Mouse (Mus musculus) CH12.LX (cell line): ENCODE results near the gene E030018B13Rik. TPM values are rescaled to one million over a fixed set of nuclear protein-coding genes. Genes with fewer than 3 reads are reported as not detected.

Experiments used
- DNase-seq: peaks from one replicate; pipeline ENCODE4 v3.0.0-alpha.2; 2013; ENCODE audit errors: extremely low read depth
- H3K27ac ChIP-seq: 2 replicates; pipeline ENCODE4 v1.5.1; 2012; ENCODE audit warnings: low read depth, mild to moderate bottlenecking, control low read depth, moderate library complexity; ENCODE audit not compliant: insufficient read depth
- H3K27me3 ChIP-seq: replicated peaks from 2 replicates; pipeline ENCODE3; 2012; ENCODE audit warnings: inconsistent platforms
- H3K36me3 ChIP-seq, 2 experiments: replicated peaks in 1 of 2; 2 replicates each; pipeline versions ENCODE3 to v1.6.1; 2012; ENCODE audit warnings: inconsistent platforms in 1 of 2, low read length in 1 of 2, mild to moderate bottlenecking in 1 of 2, mixed read lengths in 1 of 2, moderate library complexity in 1 of 2; ENCODE audit not compliant: control insufficient read depth in 1 of 2, insufficient read depth in 1 of 2
- H3K4me1 ChIP-seq, 2 experiments: 2 replicates each; pipeline ENCODE4 v1.6.1; 2012; ENCODE audit warnings: inconsistent platforms in 1 of 2, moderate library complexity in 1 of 2; ENCODE audit not compliant: insufficient read depth in 2 of 2, control insufficient read depth in 1 of 2
- H3K4me2 ChIP-seq: 2 replicates; pipeline ENCODE4 v1.6.1; 2012; ENCODE audit warnings: low read depth, mild to moderate bottlenecking, control low read depth; ENCODE audit not compliant: poor library complexity, insufficient read depth, severe bottlenecking
- H3K4me3 ChIP-seq, 3 experiments: fragments of 150-350 bp in 1 of 3; sonication (generic) in 1 of 3; replicated peaks in 1 of 3; 2 replicates each; pipeline versions ENCODE3 to v1.5.1; 2011 to 2012; ENCODE audit warnings: low read depth in 2 of 3, low read length in 2 of 3, mild to moderate bottlenecking in 2 of 3, moderate library complexity in 2 of 3, control low read depth in 1 of 3, improper control_type of control experiment in 1 of 3, inconsistent platforms in 1 of 3, mixed read lengths in 1 of 3; ENCODE audit not compliant: poor library complexity in 1 of 3
- H3K79me2 ChIP-seq: replicated peaks from 2 replicates; pipeline ENCODE4 v1.6.1; 2012; ENCODE audit warnings: mild to moderate bottlenecking, moderate library complexity; ENCODE audit not compliant: control insufficient read depth, poor library complexity, insufficient read depth, severe bottlenecking; ENCODE audit errors: extremely low read depth
- H3K9ac ChIP-seq: 2 replicates; pipeline ENCODE4 v1.6.1; 2012; ENCODE audit warnings: low read depth, mild to moderate bottlenecking, control low read depth, moderate library complexity; ENCODE audit not compliant: insufficient read depth
- H3K9me3 ChIP-seq: replicated peaks from 2 replicates; pipeline ENCODE3; 2012; ENCODE audit warnings: low read length, inconsistent platforms, mixed read lengths
- BHLHE40 ChIP-seq: IDR thresholded peaks from 2 replicates; pipeline ENCODE4 v1.6.1; 2011; ENCODE audit warnings: mild to moderate bottlenecking, low read depth, low read length, improper control_type of control experiment
- CHD1 ChIP-seq: IDR thresholded peaks from 2 replicates; pipeline ENCODE4 v1.6.1; 2012; ENCODE audit warnings: low read depth, low read length, improper control_type of control experiment, inconsistent platforms
- CHD2 ChIP-seq: IDR thresholded peaks from 2 replicates; pipeline ENCODE4 v1.6.1; 2011; ENCODE audit warnings: low read length, improper control_type of control experiment
- CTCF ChIP-seq, 2 experiments: IDR thresholded peaks in 1 of 2; conservative IDR thresholded peaks in 1 of 2; 2 replicates each; pipeline ENCODE4 v1.5.1; 2011 to 2012; ENCODE audit warnings: low read depth in 2 of 2, low read length in 2 of 2, improper control_type of control experiment in 1 of 2, inconsistent platforms in 1 of 2, mild to moderate bottlenecking in 1 of 2, moderate library complexity in 1 of 2
- E2F4 ChIP-seq: IDR thresholded peaks from 2 replicates; pipeline ENCODE4 v1.6.1; 2011; ENCODE audit warnings: low read depth, low read length, improper control_type of control experiment; ENCODE audit not compliant: insufficient replicate concordance
- ETS1 ChIP-seq: conservative IDR thresholded peaks from 2 replicates; pipeline ENCODE4 v1.6.1; 2012; ENCODE audit warnings: low read depth, mild to moderate bottlenecking, inconsistent platforms, low read length, improper control_type of control experiment, moderate library complexity
- GABPA ChIP-seq: IDR thresholded peaks from 2 replicates; pipeline ENCODE4 v1.6.1; 2012; ENCODE audit warnings: low read depth, low read length, improper control_type of control experiment, inconsistent platforms; ENCODE audit not compliant: insufficient replicate concordance
- JUN ChIP-seq: IDR thresholded peaks from 2 replicates; pipeline ENCODE4 v1.6.1; 2011; ENCODE audit warnings: low read depth, mild to moderate bottlenecking, low read length, improper control_type of control experiment, moderate library complexity; ENCODE audit not compliant: insufficient read depth
- JUND ChIP-seq: conservative IDR thresholded peaks from 2 replicates; pipeline ENCODE4 v1.6.1; 2011; ENCODE audit warnings: low read depth, low read length, improper control_type of control experiment
- KAT2A ChIP-seq: IDR thresholded peaks from 2 replicates; pipeline ENCODE4 v1.6.1; 2012; ENCODE audit warnings: low read length, improper control_type of control experiment, inconsistent platforms; ENCODE audit not compliant: insufficient replicate concordance
- MAFK ChIP-seq: IDR thresholded peaks from 2 replicates; pipeline ENCODE4 v1.6.1; 2011; ENCODE audit warnings: low read length, improper control_type of control experiment; ENCODE audit not compliant: insufficient replicate concordance
- MAX ChIP-seq: IDR thresholded peaks from 2 replicates; pipeline ENCODE4 v1.6.1; 2011; ENCODE audit warnings: low read length, improper control_type of control experiment
- MEF2A ChIP-seq: IDR thresholded peaks from 2 replicates; pipeline ENCODE4 v1.6.1; 2014; ENCODE audit warnings: low read depth, mild to moderate bottlenecking, inconsistent platforms, low read length, improper control_type of control experiment, borderline replicate concordance
- MYC ChIP-seq: IDR thresholded peaks from 2 replicates; pipeline ENCODE4 v1.6.1; 2011; ENCODE audit warnings: low read depth, mild to moderate bottlenecking, improper control_type of control experiment, low read length
- NELFE ChIP-seq: IDR thresholded peaks from 2 replicates; pipeline ENCODE4 v1.6.1; 2011; ENCODE audit warnings: low read depth, low read length, improper control_type of control experiment
- POLR2A ChIP-seq: IDR thresholded peaks from 2 replicates; pipeline ENCODE4 v1.6.1; 2011; ENCODE audit warnings: low read depth, mild to moderate bottlenecking, improper control_type of control experiment, low read length
- POLR2AphosphoS2 ChIP-seq: IDR thresholded peaks from 2 replicates; pipeline ENCODE4 v1.6.1; 2011; ENCODE audit warnings: low read depth, low read length, improper control_type of control experiment
- RAD21 ChIP-seq: IDR thresholded peaks from 2 replicates; pipeline ENCODE4 v1.6.1; 2011; ENCODE audit warnings: low read depth, mild to moderate bottlenecking, low read length, improper control_type of control experiment, moderate library complexity
- RCOR1 ChIP-seq: conservative IDR thresholded peaks from 2 replicates; pipeline ENCODE4 v1.6.1; 2012; ENCODE audit warnings: low read depth, mild to moderate bottlenecking, inconsistent platforms, low read length, improper control_type of control experiment
- SIN3A ChIP-seq: IDR thresholded peaks from 2 replicates; pipeline ENCODE4 v1.6.1; 2012; ENCODE audit warnings: low read length, improper control_type of control experiment, inconsistent platforms
- TCF12 ChIP-seq: IDR thresholded peaks from 2 replicates; pipeline ENCODE4 v1.6.1; 2014; ENCODE audit warnings: low read depth, mild to moderate bottlenecking, inconsistent platforms, low read length, improper control_type of control experiment
- USF1 ChIP-seq: IDR thresholded peaks from 2 replicates; pipeline ENCODE4 v1.6.1; 2014; ENCODE audit warnings: low read depth, mild to moderate bottlenecking, inconsistent platforms, low read length, improper control_type of control experiment
- ZKSCAN1 ChIP-seq: IDR thresholded peaks from 2 replicates; pipeline ENCODE4 v1.6.1; 2012; ENCODE audit warnings: low read depth, inconsistent platforms, low read length, improper control_type of control experiment, borderline replicate concordance
- ZMIZ1 ChIP-seq: IDR thresholded peaks from 2 replicates; pipeline ENCODE4 v1.6.1; 2012; ENCODE audit warnings: low read depth, mild to moderate bottlenecking, inconsistent platforms, low read length, improper control_type of control experiment
- ZNF384 ChIP-seq: IDR thresholded peaks from 2 replicates; pipeline ENCODE4 v1.6.1; 2012; ENCODE audit warnings: low read depth, low read length, improper control_type of control experiment, inconsistent platforms
- dilution Hi-C: fragments of 300-500 bp; cut with MboI; formaldehyde crosslinking; loops from 2 replicates; pipeline ENCODE4 v1.14.3; 2020; ENCODE audit warnings: low sequenced_read_pairs; ENCODE audit not compliant: extremely low pct_unique_long_range_greater_than_20kb, extremely low pct_ligation_motif_present
- in situ Hi-C: fragments of 300-500 bp; cut with MboI; formaldehyde crosslinking; loops from 3 replicates; pipeline ENCODE4 v1.14.3; 2019; ENCODE audit warnings: low sequenced_read_pairs, low pct_ligation_motif_present, low pct_unique_long_range_greater_than_20kb, mixed read lengths
- polyA plus RNA-seq: library from polyadenylated mRNA; unstranded; fragments of >175 nt; gene quantifications from 2 replicates; pipeline ENCODE4 v1.2.1, GENCODE M21; 2012; ENCODE audit warnings: low read depth; ENCODE audit not compliant: insufficient read length
- total RNA-seq, 2 experiments: library from RNA; depleted of rRNA; stranded (reverse); fragments of 300-350 nt in 1 of 2; fragments of >200 nt in 1 of 2; gene quantifications; 2 replicates each; pipeline ENCODE4 v1.2.3; 2012 to 2014

E030018B13Rik gene
- total and polyA plus RNA-seq, 3 experiments = not detected

GRCm38 (mm10) chr7:63908496-63909285, 8.0 kb upstream of the E030018B13Rik start:
- Histone ChIP-seq H3K9me3 (no peaks in the 10 kb centered on the region), H3K36me3 (no peaks in the 10 kb centered on the region), H3K4me1 (peaks cover 31 to 78% of the 10 kb centered on the region in 2 experiments), H3K4me2 (no peak overlapping the region), H3K4me3 (no peak overlapping the region), H3K79me2 (peaks cover 15% of the 10 kb centered on the region), H3K9ac (no peak overlapping the region), H3K27ac (no peak overlapping the region), H3K27me3 (no peaks in the 10 kb centered on the region)
- dilution Hi-C loops (no loop called here), in situ Hi-C loops (no loop called here)
- no peak for DNase-seq
- TF ChIP-seq TCF12 (no peak), E2F4 (no peak), SIN3A (no peak), NELFE (no peak), CTCF (conservative IDR thresholded peaks at IDR 0.05 in 1 of 2, IDR thresholded peaks at IDR 0.05 in 1 of 2; ENCODE audit: low read depth in 2 of 2, low read length in 2 of 2) (no peak), ZMIZ1 (no peak), CHD1 (no peak), MEF2A (no peak), MAFK (no peak), ETS1 (no peak), GABPA (no peak), MAX (no peak), USF1 (no peak), JUND (no peak), POLR2AphosphoS2 (no peak), POLR2A (no peak), ZNF384 (no peak), RCOR1 (no peak), CHD2 (no peak), KAT2A (no peak)

- peak overlapping the region; percentile 52; the same call in 1 of the 2 replicates for H3K4me2 ChIP-seq
- H3K36me3 ChIP-seq = no peaks in the 10 kb centered on the region
- H3K79me2 ChIP-seq = peaks cover 8% of the 10 kb centered on the region
- no peak for DNase-seq
- peaks cover 29 to 71% of the 10 kb centered on the region in 2 experiments for H3K4me1 ChIP-seq
- peak overlapping the region in 1 of 3 experiments; percentile 1 for H3K4me3 ChIP-seq
- dilution Hi-C loops = no loop called here
- H3K27ac ChIP-seq = peak overlapping the region; percentile 100
- H3K9me3 ChIP-seq = no peaks in the 10 kb centered on the region
- no peak for TF ChIP-seq POLR2AphosphoS2
- no peak for TF ChIP-seq TCF12
- no peak for TF ChIP-seq ZKSCAN1
- TF ChIP-seq USF1 = no peak
- TF ChIP-seq NELFE = no peak
- TF ChIP-seq BHLHE40 = peak; percentile 39
- TF ChIP-seq JUN = no peak
- TF ChIP-seq RAD21 = no peak
- no peak for TF ChIP-seq ZNF384
- 0 out of 2 replicates have a peak, but pooled peaks have one; percentile 41 for TF ChIP-seq MYC
- no peak for TF ChIP-seq SIN3A
- TF ChIP-seq, all 38 proteins: peak for 2
- Histone ChIP-seq H3K9ac (peak overlapping the region; percentile 40; the same call in 1 of the 2 replicates), H3K27me3 (no peaks in the 10 kb centered on the region)
- in situ Hi-C loops = no loop called here
Observed at GRCm38 (mm10) chr7:63910225-63910624, 6.4 kb upstream of the E030018B13Rik start.
